ENCODE assay signal across 8 mouse cellular contexts in genomic region chr17:49509431-49509830, GRCm38 (mm10).
"Had no signal": no experiment of that assay in that cellular context is flagged by ENCODE, and none has a peak within 500 bp of the region (broad histone marks: within the 10 kb centered on the region; RNA-seq: fewer than 3 reads in every experiment).

No protein-coding gene starts in this region.

- DNase-seq: kidney, adult 2 months; kidney, postnatal 14 days; left cerebral cortex, postnatal 4 days; lung, adult 18-20 months; spleen, adult 18-20 months; thymus, postnatal 4 days had no signal

- ATAC-seq: intestine, embryonic 16.5 days; midbrain, embryonic 13.5 days had no signal
